Mouse (Mus musculus): ENCODE results near the gene Cd300c.

DNA sequence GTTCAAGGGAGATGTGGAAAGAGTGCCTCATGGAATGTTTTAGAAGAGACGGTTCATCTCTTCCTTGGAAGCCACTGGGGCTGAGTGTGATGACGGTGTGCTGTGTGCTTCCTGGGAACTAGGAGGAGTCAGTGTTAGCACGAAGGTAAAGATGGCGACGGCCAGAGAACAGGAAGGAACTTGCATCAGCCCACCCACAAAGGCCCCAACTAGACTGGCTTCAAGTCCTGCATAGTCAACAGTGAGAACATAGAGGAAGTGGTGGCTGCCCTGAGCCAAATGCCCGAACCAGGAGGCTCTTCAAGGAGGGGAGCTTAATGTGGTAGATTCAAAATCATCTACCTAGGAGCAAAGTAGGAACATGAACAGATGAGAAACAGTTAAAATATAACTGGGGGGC lies 51.8 kb downstream of the Cd300c start:
- TF ChIP-seq CTCF (conservative IDR thresholded peaks at IDR 0.05; ENCODE audit: low read length) (no peak), POU5F1 (IDR thresholded peaks at IDR 0.05; ENCODE audit: borderline replicate concordance, low read length) (no peak), NANOG (IDR thresholded peaks at IDR 0.05; ENCODE audit: borderline replicate concordance, low read length) (no peak)
